Mouse (Mus musculus) midbrain, embryonic 16.5 days (tissue): ENCODE results near the gene Cd4. TPM values are rescaled to one million over a fixed set of nuclear protein-coding genes. Genes with fewer than 3 reads are reported as not detected.

Experiments used
- ATAC-seq: fragments of 200-750 bp; cut with Nextera tagmentation; 2 replicates; pipeline ENCODE4 v1.8.0; 2017; ENCODE audit warnings: moderate TSS enrichment
- H3K27ac ChIP-seq: fragments of 300-500 bp; sonication (generic); 2 replicates; pipeline ENCODE4 v1.5.1; 2014; ENCODE audit warnings: mild to moderate bottlenecking, low read length, mixed read lengths
- H3K27me3 ChIP-seq: fragments of 300-500 bp; sonication (generic); 2 replicates; pipeline ENCODE4 v1.6.1; 2014; ENCODE audit warnings: low read depth, low read length, mixed read lengths; ENCODE audit not compliant: control insufficient read depth, insufficient read depth
- H3K36me3 ChIP-seq: fragments of 300-500 bp; sonication (generic); 2 replicates; pipeline ENCODE4 v1.6.1; 2014; ENCODE audit warnings: mild to moderate bottlenecking, low read length, moderate library complexity, mixed read lengths; ENCODE audit not compliant: control insufficient read depth, insufficient read depth
- H3K4me1 ChIP-seq: fragments of 300-500 bp; sonication (generic); 2 replicates; pipeline ENCODE4 v1.6.1; 2014; ENCODE audit warnings: mild to moderate bottlenecking, low read length, mixed read lengths; ENCODE audit not compliant: control insufficient read depth, insufficient read depth
- H3K4me2 ChIP-seq: fragments of 300-500 bp; sonication (generic); 2 replicates; pipeline ENCODE4 v1.6.1; 2014; ENCODE audit warnings: mild to moderate bottlenecking, low read length, mixed read lengths
- H3K4me3 ChIP-seq: fragments of 300-500 bp; sonication (generic); 2 replicates; pipeline ENCODE4 v1.5.1; 2014; ENCODE audit warnings: low read depth, mild to moderate bottlenecking, low read length, moderate library complexity, mixed read lengths
- H3K9ac ChIP-seq: fragments of 300-500 bp; sonication (generic); 2 replicates; pipeline ENCODE4 v1.6.1; 2014; ENCODE audit warnings: low read depth, low read length, mixed read lengths
- H3K9me3 ChIP-seq: fragments of 300-500 bp; sonication (generic); replicated peaks from 2 replicates; pipeline ENCODE4 v1.6.1; 2014; ENCODE audit warnings: mild to moderate bottlenecking, low read length, mixed read lengths; ENCODE audit not compliant: control insufficient read depth, poor library complexity, severe bottlenecking
- WGBS: fragments of 180-500 bp; shearing (Covaris S2); extraction: QIAGEN DNeasy Blood & Tissue Kit; methylation state at CpG from one replicate; pipeline ENCODE4 v1.1.7; 2014; 5-methylcytosine and 5-hydroxymethylcytosine counted together
- polyA plus RNA-seq: library from polyadenylated mRNA; unstranded; fragments of >200 nt; fragmentation: Nextera tagmentation; extraction: Ambion mirVana; gene quantifications from 2 replicates; pipeline ENCODE4 v1.2.1, GENCODE M21; 2015

Gene Cd4
- polyA plus RNA-seq, 1 experiment from 2014 or later = 0.11 TPM

- H3K9ac ChIP-seq = peak within 1 kb of the TSS; percentile 71
- no peaks in the 10 kb centered on the region for H3K27me3 ChIP-seq
- H3K9me3 ChIP-seq = no peaks in the 10 kb centered on the region
- H3K27ac ChIP-seq = peak within 1 kb of the TSS; percentile 83
- peak within 1 kb of the TSS; percentile 87 for H3K4me2 ChIP-seq
- under 1% methylated on average over 55 of the region's 55 CpGs for WGBS
- peak within 1 kb of the TSS; percentile 48 for H3K4me3 ChIP-seq
- ATAC-seq = peak; percentile 96
- peaks cover 16% of the 10 kb centered on the region for H3K4me1 ChIP-seq
- peaks cover 20% of the 10 kb centered on the region for H3K36me3 ChIP-seq
Measured at GRCm38 (mm10) chr6:124828868-124829798, 58.9 kb downstream of the Cd4 start, which contains the start of the genes Usp5 and Cdca3. Gene Usp5 (minus strand): TSS chr6:124829484. Gene Cdca3 (plus strand): TSS chr6:124829547.

GRCm38 (mm10) chr6:124828101-124828592 is 59.9 kb downstream of the Cd4 start:
- Histone ChIP-seq H3K4me1 (peaks cover 16% of the 10 kb centered on the region), H3K9me3 (no peaks in the 10 kb centered on the region), H3K36me3 (peaks cover 28% of the 10 kb centered on the region), H3K4me3 (peak overlapping the region; percentile 48), H3K9ac (peak overlapping the region; percentile 71), H3K4me2 (peak overlapping the region; percentile 87), H3K27me3 (no peaks in the 10 kb centered on the region), H3K27ac (peak overlapping the region; percentile 83)
- 20% methylated on average over 10 of the region's 10 CpGs for WGBS
- no peak for ATAC-seq

GRCm38 (mm10) chr6:124822049-124822448 is 66.0 kb downstream of the Cd4 start:
- no peaks in the 10 kb centered on the region for H3K27me3 ChIP-seq
- no peak for ATAC-seq
- H3K27ac ChIP-seq = no peak overlapping the region
- no peaks in the 10 kb centered on the region; the same call in 1 of the 2 replicates for H3K4me1 ChIP-seq
- H3K4me3 ChIP-seq = no peak overlapping the region
- peaks cover 79% of the 10 kb centered on the region for H3K36me3 ChIP-seq
- H3K4me2 ChIP-seq = no peak overlapping the region
- no peak overlapping the region for H3K9ac ChIP-seq
- no peaks in the 10 kb centered on the region for H3K9me3 ChIP-seq
- WGBS = 91% methylated on average over 4 of the region's 4 CpGs

- Histone ChIP-seq H3K27ac (no peak overlapping the region), H3K36me3 (peaks cover 79% of the 10 kb centered on the region), H3K4me2 (no peak overlapping the region), H3K9me3 (no peaks in the 10 kb centered on the region), H3K27me3 (no peaks in the 10 kb centered on the region), H3K4me1 (no peaks in the 10 kb centered on the region), H3K4me3 (no peak overlapping the region), H3K9ac (no peak overlapping the region)
- no peak for ATAC-seq
- WGBS = 92% methylated on average over 5 of the region's 5 CpGs
Measured at GRCm38 (mm10) chr6:124820891-124821290, 67.1 kb downstream of the Cd4 start.

DNA sequence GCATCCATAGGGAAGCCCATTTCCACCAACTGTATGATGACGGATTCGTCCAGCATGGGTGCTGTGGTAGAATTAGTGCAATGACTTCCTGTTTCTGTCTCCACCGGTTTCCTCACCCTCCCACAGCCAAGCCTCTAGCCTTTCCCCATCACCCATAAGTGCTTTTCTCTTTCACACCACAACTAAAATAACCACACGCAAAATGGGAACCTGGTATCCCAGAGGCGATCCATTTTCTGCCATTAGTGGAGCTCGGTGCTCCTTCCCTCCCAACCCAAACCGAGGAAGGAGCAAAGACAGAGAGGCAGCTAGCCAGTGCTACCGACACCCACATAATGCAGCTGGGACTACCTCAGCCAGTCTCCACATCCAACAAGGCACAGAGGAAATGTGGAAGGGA is 70.0 kb downstream of the Cd4 start:
- ATAC-seq = no peak
- no peak overlapping the region for H3K4me2 ChIP-seq
- no peak overlapping the region for H3K27ac ChIP-seq
- H3K4me3 ChIP-seq = no peak overlapping the region
- H3K9me3 ChIP-seq = no peaks in the 10 kb centered on the region
- WGBS = 97% methylated on average over 8 of the region's 8 CpGs
- H3K36me3 ChIP-seq = peaks cover 53% of the 10 kb centered on the region
- H3K4me1 ChIP-seq = peaks cover 8% of the 10 kb centered on the region; the same call in 1 of the 2 replicates
- H3K9ac ChIP-seq = no peak overlapping the region
- H3K27me3 ChIP-seq = no peaks in the 10 kb centered on the region

DNA sequence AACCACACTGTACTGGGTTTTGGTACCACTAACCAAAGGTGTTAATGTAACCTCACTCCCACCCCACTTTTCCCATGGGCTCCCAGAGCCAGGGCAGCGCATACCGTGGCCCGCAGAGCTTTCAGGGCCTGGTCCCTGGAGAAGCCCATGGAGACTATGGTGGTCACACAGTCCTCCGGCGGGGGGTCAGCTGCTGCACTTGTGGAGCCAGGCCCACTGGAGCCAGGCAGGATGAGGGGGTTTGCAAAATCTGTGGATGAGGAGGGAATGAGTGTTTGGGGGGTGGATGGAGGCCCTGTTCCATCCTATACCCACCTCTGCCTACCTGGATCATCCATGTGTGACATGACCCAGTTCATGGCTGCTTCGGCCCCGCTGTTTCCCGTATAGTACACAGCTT is 70.5 kb downstream of the Cd4 start:
- Histone ChIP-seq H3K9ac (no peak overlapping the region), H3K27ac (no peak overlapping the region), H3K36me3 (peaks cover 49% of the 10 kb centered on the region), H3K9me3 (no peaks in the 10 kb centered on the region), H3K27me3 (no peaks in the 10 kb centered on the region), H3K4me3 (no peak overlapping the region), H3K4me2 (no peak overlapping the region), H3K4me1 (peaks cover 10% of the 10 kb centered on the region)
- 94% methylated on average over 8 of the region's 8 CpGs for WGBS
- ATAC-seq = no peak

GRCm38 (mm10) chr6:124817125-124817524 is 70.9 kb downstream of the Cd4 start:
- H3K27me3 ChIP-seq = no peaks in the 10 kb centered on the region
- H3K4me1 ChIP-seq = peaks cover 14% of the 10 kb centered on the region
- H3K27ac ChIP-seq = no peak overlapping the region
- no peaks in the 10 kb centered on the region for H3K9me3 ChIP-seq
- H3K4me2 ChIP-seq = no peak overlapping the region
- H3K9ac ChIP-seq = no peak overlapping the region
- WGBS = 95% methylated on average over 11 of the region's 11 CpGs
- no peak for ATAC-seq
- no peak overlapping the region for H3K4me3 ChIP-seq
- peaks cover 45% of the 10 kb centered on the region for H3K36me3 ChIP-seq

DNA sequence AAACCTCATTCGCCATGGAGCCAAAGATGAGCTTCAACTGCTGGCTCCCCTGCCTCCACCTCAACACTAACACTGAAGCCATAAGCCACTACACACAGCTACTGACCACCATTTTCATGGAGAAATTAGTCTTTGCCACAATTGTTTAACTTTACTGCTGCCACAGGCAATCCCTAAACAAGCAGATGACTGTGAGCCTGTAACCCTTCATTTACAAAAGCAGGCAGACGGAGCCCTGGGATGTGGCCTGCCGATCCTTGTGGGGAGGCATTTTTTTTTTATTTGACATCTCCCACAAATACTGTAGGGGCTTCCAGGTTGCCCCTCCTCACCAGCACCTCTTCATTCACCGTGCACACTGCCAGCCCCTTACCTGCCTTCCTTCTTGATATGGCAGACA is 71.4 kb downstream of the Cd4 start:
- H3K4me3 ChIP-seq = no peak overlapping the region
- no peak overlapping the region for H3K9ac ChIP-seq
- 93% methylated on average over 4 of the region's 4 CpGs for WGBS
- no peak for ATAC-seq
- H3K27me3 ChIP-seq = no peaks in the 10 kb centered on the region
- H3K4me2 ChIP-seq = no peak overlapping the region
- H3K9me3 ChIP-seq = no peaks in the 10 kb centered on the region
- no peak overlapping the region for H3K27ac ChIP-seq
- H3K4me1 ChIP-seq = peaks cover 17% of the 10 kb centered on the region
- H3K36me3 ChIP-seq = peaks cover 44% of the 10 kb centered on the region
